ENCODE assay signal across 17 mouse cellular contexts in the genomic region with DNA sequence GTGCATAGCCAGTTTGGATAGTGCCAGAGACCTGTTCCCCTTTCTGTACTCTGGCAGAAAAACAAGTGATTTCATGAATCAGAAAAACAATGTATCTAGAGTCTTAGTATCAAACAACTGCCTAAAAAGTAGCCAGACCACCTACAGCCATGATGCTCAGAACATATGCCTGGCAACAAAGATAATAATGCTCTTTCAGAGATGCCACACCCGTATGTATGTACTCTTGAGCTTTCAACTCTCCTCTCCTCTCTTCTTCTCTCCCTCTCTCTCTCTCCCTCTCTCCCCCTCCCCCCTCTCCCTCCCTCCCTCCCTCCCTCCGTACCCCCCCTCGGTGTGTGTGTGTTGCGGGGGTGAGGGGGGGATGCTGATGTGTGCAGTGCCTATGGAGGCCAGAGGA. TPM values are rescaled to one million over a fixed set of nuclear protein-coding genes. Genes with fewer than 3 reads are reported as not detected.
"Had no signal": no experiment of that assay in that cellular context is flagged by ENCODE, and none has a peak within 500 bp of the region (broad histone marks: within the 10 kb centered on the region; RNA-seq: fewer than 3 reads in every experiment).

No protein-coding gene starts in this region.

- H3K4me3 ChIP-seq: layer of hippocampus, adult 2 months; limb, embryonic 12.5 days; lung, embryonic 15.5 days; midbrain, embryonic 10.5 days; midbrain, embryonic 15.5 days; neural tube, embryonic 13.5 days had no signal

- H3K9ac ChIP-seq: limb, embryonic 12.5 days; lung, embryonic 15.5 days; midbrain, embryonic 15.5 days; neural tube, embryonic 13.5 days had no signal

- H3K4me1 ChIP-seq: limb, embryonic 12.5 days; lung, embryonic 15.5 days; midbrain, embryonic 10.5 days; midbrain, embryonic 15.5 days; neural tube, embryonic 13.5 days had no signal

- H3K4me2 ChIP-seq: limb, embryonic 12.5 days; lung, embryonic 15.5 days; midbrain, embryonic 15.5 days; neural tube, embryonic 13.5 days had no signal

- H3K9me3 ChIP-seq: lung, embryonic 15.5 days; midbrain, embryonic 10.5 days; midbrain, embryonic 15.5 days; neural tube, embryonic 13.5 days had no signal

- H3K27me3 ChIP-seq: limb, embryonic 12.5 days; lung, embryonic 15.5 days; midbrain, embryonic 15.5 days; neural tube, embryonic 13.5 days had no signal

- DNase-seq: kidney, adult 11 months; kidney, adult 9 months; kidney, postnatal 36 days; retina, postnatal 1 day; right cerebral cortex, postnatal 14 days had no signal

- ATAC-seq: midbrain, embryonic 15.5 days had no signal

- H3K27ac ChIP-seq: kidney, postnatal 0 days; layer of hippocampus, adult 2 months; limb, embryonic 12.5 days; lung, embryonic 15.5 days; midbrain, embryonic 10.5 days; midbrain, embryonic 15.5 days; neural tube, embryonic 13.5 days had no signal

- H3K36me3 ChIP-seq: midbrain, embryonic 15.5 days had no signal

RNA-seq across cellular contexts. Expression of a gene that starts 22.3 kb away (rescaled TPM):
- total RNA-seq: layer of hippocampus, adult 2 months; layer of hippocampus, postnatal 10 days; left cerebral cortex, postnatal 36 days; liver, adult 2 months had no signal
- polyA plus RNA-seq: intestine, embryonic 14.5 days; kidney, postnatal 0 days; limb, embryonic 12.5 days; liver, adult 2 months; lung, embryonic 15.5 days; midbrain, embryonic 10.5 days; midbrain, embryonic 15.5 days; neural tube, embryonic 13.5 days; stomach, embryonic 16.5 days had no signal

RNA-seq across cellular contexts. Expression of a gene that starts 51.7 kb away (rescaled TPM):
- total RNA-seq: layer of hippocampus, adult 2 months; layer of hippocampus, postnatal 10 days; left cerebral cortex, postnatal 36 days; liver, adult 2 months had no signal
- polyA plus RNA-seq: intestine, embryonic 14.5 days; kidney, postnatal 0 days; limb, embryonic 12.5 days; liver, adult 2 months; lung, embryonic 15.5 days; midbrain, embryonic 10.5 days; midbrain, embryonic 15.5 days; neural tube, embryonic 13.5 days; stomach, embryonic 16.5 days had no signal
